Mouse (Mus musculus) lung, adult 18-20 months (tissue): ENCODE measurements around the gene Tmem259.

Experiments used
- DNase-seq, 2 experiments: peaks; one replicate each; pipeline ENCODE4 v3.0.0; 2022; ENCODE audit warnings: mixed read lengths in 2 of 2

The Tmem259 gene

DNA sequence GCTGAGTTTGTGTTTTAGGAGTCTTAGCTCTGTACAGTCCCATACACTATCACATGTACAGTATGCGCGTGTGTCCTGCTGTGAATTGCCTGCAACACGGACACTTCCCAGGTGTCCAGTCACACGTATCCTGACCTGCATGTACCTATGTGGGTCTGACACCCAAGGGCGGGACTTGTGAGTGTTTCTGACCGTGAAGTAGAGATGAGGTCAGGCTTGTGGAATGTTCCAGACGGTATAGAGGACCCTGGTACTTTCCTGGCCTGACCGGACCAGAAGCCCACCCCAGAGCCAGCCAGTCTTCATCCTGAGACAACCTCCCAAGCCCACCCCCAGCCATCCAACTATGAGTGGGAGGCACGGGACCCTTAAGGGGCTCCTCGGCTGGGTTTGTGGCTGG, 31.5 kb upstream of the Tmem259 start:
- peak; percentile 80 to 81 for DNase-seq

DNA sequence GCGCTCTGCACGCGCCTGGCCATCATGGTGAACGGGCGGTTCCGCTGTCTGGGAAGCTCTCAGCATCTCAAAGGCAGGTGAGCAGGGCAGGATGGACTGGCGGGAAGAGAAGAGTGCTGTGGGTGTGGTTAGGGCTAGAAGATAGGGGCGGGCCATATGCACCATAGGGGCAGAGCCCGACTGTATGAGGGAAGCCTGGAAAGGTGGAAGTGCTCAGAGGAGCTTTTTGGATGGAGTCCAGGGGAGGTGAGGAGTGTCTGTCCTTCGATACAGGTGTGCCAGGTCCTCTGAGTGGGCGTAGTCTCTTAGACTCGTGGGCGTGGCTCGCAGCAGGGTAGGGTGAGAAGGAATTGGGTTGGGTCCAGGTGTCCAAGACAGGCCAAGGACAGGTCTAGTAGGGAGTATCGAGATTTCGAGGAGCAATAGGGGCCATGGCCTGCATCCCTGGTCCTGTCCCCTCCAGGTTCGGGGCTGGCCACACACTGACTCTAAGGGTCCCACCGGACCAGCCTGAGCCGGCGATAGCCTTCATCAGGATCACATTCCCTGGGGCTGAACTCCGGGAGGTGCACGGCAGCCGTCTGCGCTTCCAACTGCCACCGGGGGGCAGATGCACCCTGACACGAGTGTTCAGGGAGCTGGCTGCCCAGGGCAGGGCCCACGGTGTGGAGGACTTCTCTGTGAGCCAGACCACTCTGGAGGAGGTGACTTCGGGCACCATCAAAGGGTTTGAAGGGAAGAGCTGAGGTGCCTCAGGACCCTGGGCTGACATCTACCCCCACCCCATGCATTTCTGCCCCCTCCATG, 30.6 kb upstream of the Tmem259 start:
- peak; percentile 76 to 85 for DNase-seq

DNA sequence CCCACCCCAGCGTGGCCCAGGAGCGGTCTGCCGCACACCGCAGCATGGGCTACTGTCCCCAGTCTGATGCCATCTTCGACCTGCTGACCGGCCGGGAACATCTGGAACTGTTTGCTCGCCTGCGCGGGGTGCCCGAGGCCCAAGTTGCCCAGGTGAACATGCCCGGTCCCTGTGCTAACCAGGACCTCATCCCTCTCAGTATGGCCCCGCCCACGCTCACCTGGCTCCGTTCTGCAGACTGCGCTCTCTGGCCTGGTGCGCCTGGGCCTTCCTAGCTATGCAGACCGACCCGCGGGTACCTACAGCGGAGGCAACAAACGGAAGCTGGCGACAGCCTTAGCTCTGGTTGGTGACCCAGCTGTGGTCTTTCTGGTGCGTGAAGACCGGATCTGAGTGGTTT, 29.5 kb upstream of the Tmem259 start:
- no peak for DNase-seq

DNA sequence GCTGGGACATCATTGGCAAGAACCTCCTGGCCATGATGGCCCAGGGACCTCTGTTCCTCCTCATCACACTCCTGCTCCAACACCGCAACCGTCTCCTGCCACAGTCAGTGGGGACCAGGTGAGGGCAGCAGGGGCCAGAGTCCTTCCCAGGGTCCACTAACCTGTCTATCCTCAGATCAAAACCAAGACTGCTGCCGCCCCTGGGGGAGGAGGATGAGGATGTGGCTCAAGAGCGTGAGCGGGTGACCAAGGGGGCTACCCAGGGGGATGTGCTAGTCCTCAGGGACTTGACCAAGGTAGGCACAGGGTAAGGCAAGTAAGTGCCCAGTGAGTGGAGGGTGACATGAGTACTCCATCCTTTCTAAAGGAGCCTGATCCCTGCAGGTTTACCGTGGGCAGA, 27.6 kb upstream of the Tmem259 start:
- no peak for DNase-seq

DNA sequence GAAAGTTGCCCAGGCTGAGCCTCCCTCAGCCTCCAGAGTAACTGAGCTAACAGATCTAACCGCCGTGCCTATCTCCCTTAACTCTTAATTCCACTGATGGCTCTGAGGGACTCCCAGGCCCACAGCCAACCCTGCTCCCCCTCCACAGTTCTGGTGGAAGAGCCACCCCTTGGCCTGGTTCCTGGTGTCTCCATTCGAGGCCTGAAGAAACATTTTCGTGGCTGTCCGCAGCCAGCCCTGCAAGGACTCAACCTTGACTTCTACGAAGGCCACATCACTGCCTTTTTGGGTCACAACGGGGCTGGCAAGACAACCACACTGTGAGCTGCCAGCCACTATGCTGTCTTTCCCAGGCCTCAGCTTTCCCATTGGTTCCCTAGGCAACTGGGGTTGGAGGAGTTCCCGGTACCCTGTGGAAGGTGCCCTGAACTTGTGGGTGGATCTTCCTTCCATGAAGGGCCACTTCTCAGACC, 20.1 kb upstream of the Tmem259 start:
- no peak for DNase-seq

DNA sequence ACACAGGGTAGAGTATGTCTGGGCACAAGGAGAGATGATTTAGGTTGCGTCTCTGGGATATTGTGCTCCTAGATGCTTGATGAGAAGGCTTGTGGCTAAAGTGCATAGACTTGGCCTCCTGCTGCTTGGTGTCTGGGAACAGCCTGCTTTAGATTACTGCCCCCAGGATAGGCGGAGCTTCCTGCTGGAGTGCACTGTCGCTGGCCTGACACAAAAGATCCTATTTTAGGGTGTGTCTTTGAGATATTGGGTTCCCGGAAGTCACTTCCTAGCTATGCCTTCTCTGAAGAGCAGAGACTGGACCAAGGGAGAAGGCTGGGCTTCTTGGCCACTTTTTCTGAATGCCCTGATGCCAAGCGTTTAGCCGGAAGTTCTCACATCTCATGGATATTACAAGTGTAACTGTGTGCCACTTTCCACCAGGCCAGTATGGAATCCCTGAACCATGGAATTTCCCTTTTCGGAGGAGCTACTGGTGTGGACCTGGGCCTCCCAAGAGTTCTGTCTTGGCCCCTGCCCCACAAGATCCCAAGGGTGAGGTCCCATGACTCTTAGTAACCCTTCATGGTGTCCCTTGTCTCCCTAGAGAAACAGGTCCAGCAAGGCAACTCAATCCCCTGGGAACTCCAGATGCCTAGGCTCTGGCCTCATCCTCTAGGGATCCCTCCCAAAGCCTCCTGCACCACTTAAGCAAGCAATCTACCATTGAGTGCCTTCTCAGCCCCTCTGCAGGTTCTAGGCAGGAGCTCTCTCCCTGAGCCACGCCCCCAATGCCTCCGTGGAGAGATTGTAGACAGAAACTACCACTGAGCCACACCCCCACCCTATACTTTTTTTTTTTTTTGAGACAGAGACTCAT, 19.5 kb upstream of the Tmem259 start:
- DNase-seq: peak in 1 of 2 experiments; percentile 52

DNA sequence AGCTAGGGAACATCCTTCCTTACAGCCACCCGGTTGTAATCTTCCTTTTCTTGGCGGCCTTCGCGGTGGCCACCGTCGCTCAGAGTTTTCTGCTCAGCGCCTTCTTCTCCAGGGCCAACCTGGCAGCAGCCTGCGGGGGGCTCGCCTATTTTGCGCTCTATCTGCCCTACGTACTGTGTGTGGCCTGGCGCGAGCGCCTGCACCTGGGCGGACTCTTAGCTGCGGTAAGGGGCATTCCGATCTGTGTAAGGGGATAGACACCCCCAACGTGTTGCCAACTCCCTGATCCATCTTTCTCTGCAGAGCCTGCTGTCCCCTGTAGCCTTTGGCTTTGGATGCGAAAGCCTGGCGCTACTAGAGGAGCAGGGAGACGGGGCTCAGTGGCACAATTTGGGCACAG, 18.7 kb upstream of the Tmem259 start:
- DNase-seq: no peak

DNA sequence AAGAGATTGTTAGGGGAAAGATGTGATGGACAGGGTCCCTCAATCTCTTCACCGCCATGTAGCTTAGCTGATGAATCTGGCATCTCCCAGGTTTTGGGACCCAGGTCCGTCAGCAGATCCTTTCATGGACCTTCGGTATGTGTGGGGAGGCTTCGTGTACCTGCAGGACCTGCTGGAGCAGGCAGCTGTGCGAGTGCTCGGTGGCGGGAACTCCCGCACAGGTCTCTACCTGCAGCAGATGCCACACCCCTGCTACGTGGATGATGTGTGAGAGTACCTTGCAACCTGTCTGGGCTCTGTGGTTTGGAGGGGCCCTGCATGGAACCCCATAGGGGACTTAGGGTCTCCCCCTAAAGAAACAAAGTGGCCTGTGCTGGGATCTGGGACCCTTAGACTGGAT, 17.8 kb upstream of the Tmem259 start:
- no peak for DNase-seq

DNA sequence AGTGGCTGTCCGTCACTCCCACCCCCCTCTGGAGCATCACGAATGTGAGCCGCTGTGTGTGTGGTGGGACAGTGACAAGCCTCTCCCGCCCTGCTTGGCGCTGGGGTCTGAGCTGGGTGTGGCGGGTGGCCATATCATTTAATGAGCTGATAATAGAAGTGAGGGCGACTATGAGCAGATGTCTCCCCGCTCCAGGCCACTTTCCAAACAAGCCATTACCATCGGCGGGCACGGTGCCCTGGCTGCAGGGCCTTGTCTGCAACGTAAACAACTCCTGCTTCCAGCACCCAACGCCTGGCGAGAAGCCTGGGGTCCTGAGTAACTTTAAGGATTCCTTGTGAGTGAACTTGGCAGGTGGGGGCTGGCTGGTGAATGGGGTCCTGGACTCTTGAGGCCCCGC, 13.7 kb upstream of the Tmem259 start:
- no peak for DNase-seq

DNA sequence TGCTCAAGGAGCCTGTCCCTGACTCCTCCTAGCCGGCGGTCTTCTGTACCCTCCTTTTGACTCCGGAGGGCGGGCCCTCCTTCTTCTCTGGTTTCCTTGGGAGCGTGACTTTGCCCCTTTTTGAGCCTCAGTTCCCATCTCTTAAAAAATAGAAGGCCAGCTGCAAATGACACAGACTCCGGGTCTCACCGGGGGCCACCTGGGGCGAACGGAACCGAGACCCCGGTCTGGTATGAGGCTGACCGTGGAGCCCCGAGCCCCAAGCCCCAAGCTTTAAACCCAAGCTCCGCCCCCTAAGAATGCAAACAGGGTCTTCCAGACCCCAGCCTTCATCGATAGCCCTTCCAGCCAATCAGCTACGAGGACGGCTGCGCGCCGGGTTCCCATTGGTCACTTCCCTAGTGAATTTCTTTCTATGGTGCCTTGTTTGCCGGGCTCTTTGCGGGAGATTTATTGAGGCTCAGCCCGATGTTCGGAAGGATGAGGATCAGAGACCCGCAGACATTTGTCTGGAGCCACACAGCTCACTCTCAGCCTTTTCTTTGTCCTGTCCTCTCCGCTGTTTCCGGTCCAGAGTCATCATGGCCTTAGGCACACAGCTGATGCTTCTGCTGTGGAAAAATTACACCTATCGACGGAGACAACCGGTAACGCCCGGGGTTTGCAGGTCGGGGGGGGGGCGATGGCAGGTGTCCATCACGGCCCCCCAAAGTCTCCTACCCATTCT, 13.1 kb upstream of the Tmem259 start:
- DNase-seq: peak; percentile 63 to 66

DNA sequence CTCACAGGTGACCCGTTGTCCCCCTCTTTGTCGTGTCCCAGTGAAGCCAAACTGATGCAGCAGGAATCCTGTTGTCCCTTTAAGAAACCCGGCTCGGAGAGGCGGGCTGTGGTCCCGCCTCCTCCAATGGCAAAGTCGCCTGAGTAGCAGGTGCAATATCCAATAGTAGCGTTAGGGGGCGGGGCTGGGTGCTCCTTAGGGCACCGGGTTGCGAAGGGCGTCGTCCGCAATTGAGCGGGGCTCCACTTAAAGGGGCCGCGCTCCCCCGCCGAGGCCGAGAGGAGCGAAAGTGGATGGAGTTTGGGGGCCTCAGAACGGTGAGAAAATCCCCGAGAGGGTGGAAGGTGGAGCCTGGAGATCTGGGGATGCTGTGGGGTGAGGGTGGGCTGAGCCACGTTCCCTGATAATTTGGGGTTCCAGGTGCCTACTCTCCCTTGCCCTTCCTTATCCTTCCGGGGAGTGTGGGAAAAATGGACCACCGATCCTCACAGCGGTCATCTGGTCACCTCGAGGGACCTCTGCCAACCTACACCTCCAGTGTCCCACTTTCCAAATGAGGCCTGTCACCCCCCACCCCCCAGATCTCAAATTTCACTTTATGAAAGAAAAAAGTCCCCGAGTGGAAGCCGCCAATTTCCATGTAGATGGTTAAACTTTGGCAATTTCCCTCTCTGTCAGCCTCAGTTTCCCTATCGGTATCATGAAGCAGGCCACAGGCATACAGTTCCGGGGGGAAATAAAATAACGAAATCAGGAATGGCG, 12.3 kb upstream of the Tmem259 start, which contains the start of gene Abca7:
TSS of gene Abca7 (plus strand) at position 223 of the 762 bp plus-strand sequence.
- DNase-seq: peak; percentile 96 to 98

DNA sequence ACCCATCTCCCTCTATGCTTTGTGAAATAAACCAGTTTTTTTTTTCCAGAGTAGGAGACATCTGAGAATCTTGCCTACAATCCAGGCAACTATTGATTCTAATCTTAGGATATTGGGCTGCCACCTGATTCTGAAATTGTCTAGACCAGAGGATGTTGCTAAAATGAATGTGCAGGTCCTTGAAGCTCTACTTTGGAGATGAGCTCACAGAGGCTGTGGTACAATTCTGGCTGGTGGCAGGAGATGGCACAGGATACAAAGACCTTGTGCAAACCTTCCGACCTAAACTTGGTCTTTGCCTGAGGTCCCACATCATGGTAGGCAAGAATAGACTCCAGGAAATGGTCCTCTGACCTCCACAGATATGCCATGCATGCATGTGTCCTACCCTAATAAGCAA, 11.5 kb upstream of the Tmem259 start:
- DNase-seq: no peak

DNA sequence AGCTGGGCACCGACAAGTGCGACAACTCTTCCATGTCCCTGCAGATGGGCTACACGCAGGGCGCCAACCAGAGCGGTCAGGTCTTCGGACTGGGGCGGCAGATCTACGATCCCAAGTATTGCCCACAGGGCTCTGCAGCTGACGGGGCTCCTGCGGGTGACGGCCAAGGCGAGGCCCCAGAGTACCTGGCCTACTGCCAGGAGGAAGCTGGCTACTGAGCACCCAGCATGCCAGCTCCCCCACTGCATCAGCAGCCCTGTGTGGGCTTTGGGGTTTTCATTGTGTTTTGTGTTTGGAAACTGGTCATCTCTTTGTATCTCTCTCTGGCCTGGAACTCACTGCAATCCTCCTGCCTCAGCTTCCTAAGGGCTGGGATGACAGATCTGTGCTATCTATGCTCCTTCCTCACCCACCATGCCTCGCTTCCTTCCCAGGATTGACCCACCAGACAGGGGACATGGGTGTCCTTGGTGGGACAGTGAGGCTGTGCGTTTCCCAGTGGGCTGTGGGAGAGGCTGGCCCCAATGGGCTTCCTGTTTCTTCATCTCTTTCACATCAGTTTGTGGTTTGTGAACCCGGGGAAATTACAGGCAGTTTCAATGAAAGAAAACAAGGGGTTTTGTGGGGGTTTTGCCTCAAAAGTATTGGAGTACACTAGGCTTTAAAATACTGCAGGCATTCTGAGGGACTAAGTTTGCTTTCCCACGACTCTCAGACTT, 10.4 kb upstream of the Tmem259 start:
- DNase-seq: peak; percentile 63 to 68

DNA sequence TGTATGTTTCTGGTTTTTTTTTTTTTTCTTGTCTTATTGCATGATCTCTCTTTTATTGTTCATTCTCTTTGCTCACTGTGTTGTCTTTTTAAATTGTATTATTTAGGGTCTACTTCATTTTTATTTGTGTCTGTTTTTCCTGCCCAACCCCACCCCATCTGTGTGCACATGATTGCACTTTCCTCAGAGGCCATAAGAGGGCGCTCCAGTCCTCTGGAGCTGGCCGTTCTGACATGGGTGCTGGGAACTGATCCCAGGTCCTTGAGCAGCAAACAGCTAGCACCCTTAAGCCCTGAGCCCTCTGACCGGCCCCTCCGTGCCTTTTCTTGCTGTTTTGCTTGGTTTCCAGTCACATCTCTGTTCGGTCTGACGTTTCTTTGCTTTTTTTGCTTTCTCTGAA, 7.4 kb upstream of the Tmem259 start:
- no peak for DNase-seq

DNA sequence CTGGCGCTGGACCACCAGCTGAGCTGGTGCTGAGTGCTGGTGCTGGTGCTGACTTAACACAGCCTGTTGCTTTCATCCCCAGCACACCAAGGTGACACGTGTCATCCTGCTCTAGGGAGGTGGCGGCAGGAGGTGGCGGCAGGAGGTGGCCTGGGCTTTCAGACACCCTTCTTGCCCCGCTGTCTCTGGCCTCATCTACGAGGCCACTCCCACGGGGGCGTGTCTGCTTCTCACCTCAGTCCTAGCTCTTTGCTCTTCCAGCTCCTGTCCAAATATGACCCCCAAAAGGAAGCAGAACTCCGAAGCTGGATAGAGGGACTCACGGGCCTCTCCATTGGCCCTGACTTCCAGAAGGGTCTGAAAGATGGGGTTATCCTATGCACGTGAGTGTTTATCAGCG, 7.0 kb upstream of the Tmem259 start:
- no peak for DNase-seq

DNA sequence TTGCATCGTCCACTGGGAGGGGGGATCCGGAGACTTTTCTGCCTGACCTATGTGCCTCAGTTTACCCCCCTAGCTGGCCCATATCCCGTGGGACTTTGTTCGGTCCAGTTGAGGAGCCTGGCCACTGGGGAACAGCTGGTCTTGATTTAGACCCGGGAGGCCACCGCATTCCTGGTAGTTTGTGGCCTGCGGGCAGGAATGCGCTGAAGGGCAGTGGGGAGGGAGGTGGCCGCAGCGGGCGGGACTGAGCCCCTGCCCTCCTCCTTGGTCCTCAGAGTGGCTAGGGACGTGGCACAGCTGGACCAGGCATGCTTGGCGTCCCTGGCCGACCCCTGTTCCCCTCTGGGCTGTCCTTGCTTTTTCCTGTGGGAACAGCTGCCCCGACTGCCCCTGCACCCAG, 5.7 kb upstream of the Tmem259 start:
- peak; percentile 72 to 81 for DNase-seq

DNA sequence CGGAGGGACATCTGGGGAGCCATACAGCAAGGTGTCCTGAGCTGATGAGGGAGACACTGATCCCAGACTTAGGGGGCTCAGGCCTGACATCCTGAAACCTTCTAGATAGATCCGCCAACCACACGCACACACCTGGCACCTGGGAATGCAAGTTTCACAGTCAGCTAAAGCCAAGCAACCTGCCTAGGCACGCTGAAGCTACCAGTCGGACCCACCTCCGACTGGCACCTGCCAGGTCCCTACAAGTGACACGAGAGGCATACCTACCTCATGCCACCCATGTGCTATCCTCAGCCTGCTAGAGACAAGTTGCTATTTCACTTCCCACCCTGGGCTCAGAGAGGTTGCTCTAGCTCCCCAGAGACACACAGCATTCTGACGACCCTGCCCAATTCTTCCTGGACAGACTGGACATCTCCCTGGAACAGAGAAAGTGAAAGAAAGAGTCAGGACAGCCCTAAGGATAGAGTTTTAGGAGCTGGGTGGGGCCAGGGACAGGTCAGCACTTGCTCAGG, 5.2 kb upstream of the Tmem259 start:
- DNase-seq: peak in 1 of 2 experiments; percentile 19

DNA sequence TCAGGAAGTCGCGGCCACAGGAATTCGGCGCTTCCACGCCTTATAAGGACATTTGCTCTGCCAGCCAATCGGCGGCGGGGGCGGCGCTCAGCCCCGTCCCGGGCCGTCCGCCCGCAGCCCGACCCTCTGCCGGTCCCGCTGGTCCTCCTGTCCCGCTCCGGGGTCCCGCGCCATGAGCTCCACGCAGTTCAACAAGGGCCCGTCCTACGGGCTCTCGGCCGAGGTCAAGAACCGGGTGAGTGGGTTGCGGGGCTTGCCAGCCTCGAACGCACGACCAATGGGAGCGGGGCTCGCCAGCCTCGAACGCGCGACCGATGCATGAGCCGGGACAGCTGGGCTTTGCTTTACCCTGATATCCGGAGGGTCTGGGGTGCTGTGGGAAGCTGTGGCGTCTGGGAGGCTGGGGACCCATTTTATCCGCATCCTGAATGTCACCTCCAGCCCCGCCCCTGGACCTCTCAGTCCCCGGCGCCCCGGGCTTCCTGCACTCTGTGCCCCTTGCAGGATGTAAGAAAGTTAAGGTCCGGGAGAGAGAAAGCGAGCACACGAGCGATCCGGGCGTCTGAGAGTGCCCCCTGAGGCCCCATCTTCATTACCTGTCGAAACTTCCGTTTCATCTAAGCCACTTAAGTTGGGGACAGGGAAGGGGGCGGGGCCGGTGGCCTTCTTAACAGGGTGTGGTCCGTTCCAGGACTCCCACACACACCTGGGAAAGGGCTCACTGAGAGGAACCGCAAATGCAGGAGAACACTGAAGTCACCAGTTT, 4.6 kb upstream of the Tmem259 start, which contains the start of gene Cnn2:
TSS of gene Cnn2 (plus strand) at position 79 of the 766 bp plus-strand sequence.
- peak; percentile 82 to 89 for DNase-seq

DNA sequence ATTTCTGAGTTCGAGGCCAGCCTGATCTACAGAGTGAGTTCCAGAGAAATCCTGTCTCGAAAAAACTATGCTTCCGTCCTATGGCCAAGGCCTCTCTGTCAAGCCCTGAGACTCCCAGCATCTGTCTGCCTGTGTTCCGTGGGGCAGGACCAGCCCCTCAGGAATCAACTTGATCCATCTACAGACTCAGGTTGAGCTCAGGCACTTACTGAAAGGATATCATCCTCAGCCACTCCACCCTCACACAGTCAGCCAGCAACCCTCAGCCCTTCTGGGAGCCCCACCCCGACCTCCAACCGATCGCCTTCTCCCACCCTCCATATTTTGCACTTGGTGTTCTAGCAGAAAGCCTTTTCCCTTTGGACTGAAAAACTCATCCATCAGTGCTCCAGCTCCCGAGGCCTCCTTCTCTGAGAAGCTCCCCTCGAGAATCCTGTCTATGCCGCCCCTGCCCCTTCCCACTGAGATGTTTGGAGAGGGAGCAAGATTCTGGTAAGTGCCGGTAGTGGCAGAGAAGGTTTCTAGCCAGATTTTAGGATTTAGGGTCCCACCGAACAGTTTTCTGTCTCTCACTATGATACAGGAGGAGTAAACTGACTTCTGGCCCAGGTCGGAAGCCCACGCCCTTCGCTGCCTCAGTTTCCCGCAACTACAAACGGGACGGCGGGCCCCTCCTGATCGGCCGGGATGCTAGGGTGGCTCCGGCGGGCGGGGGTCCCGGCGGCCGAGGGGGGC, 3.8 kb upstream of the Tmem259 start:
- DNase-seq: peak in 1 of 2 experiments; percentile 36

DNA sequence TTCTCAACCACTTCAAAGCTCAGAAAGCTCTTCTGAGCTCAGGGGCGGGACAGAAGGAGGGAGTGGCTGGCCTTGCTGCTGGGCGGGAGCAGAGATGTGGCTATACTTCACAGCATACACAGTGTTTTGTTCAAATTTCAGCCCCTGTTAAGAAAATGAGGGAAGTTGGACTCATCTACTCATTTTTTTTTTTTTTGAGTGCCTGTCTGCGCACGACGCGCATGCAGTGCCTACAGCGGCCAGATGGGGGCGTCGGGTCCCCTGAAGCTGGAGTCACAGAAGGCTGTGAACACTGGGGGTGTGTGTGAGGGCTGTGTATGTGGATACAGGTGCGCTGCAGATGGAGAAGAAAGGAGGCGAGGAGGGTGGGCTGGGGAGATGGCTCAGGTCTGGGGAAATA, 2.8 kb upstream of the Tmem259 start:
- DNase-seq: peak; percentile 90 to 93
